Mouse (Mus musculus): ENCODE results near the gene Tuba4a. TPM values are rescaled to one million over a fixed set of nuclear protein-coding genes. Genes with fewer than 3 reads are reported as not detected.
A peak's percentile ranks its signal among the peaks of the same experiment; 100 is the strongest.
"Not testable (repeated sequence)": the region's sequence is repeated elsewhere in the genome, so short reads cannot be mapped to it uniquely, and the experiment has no call there.

Tuba4a gene
- polyA plus RNA-seq, 1 experiment from 2014 or later = 94.8 TPM

DNA sequence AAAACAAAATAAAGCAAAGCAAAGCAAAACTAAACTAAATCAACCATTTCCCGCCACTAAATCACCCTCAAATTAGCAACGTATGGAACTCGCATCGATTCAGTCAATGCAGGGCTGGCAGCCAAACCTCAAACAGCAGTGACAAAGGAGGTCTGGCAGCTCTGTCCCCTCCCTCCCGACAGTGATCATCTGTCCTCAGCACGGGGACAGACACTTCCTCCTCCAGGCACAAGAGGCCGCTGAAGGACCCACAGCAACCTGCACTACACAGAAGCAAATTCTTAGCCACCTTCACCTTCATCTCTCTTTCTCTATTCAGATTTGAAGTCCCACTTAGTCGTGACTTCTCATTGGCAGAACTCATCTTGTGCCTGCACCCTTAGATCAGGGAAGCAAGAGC, 14.9 kb upstream of the Tuba4a start:
- WGBS = under 1% methylated on average over 8 of the region's 8 CpGs
- peaks cover 20% of the 10 kb centered on the region for H3K4me1 ChIP-seq
- H3K9me3 ChIP-seq (replicated peaks) = no peaks in the 10 kb centered on the region
- 0 out of 2 replicates have a peak overlapping the region, but pooled peaks have one; percentile 15 for H3K4me2 ChIP-seq (replicated peaks)
- ATAC-seq (ENCODE audit: insufficient number of reproducible peaks, low FRiP score, low TSS enrichment, low read depth) = no peak
- no peak overlapping the region for H3K9ac ChIP-seq
- no peak overlapping the region for H3K4me3 ChIP-seq (replicated peaks)
- H3K27ac ChIP-seq (replicated peaks) = no peak overlapping the region
- peaks cover 4% of the 10 kb centered on the region; the same call in 1 of the 2 replicates for H3K36me3 ChIP-seq
- H3K27me3 ChIP-seq = no peaks in the 10 kb centered on the region

- peaks cover 20% of the 10 kb centered on the region for H3K4me1 ChIP-seq
- H3K9ac ChIP-seq; H3K27ac ChIP-seq (replicated peaks); H3K9me3 ChIP-seq (replicated peaks); H3K4me3 ChIP-seq (replicated peaks); H3K4me2 ChIP-seq (replicated peaks); H3K36me3 ChIP-seq; ATAC-seq (ENCODE audit: insufficient number of reproducible peaks, low FRiP score, low TSS enrichment, low read depth); H3K27me3 ChIP-seq: not testable (repeated sequence)
- 69% methylated on average over 4 of the region's 4 CpGs for WGBS
Measured at GRCm38 (mm10) chr1:75232489-75232888, 12.8 kb upstream of the Tuba4a start.

DNA sequence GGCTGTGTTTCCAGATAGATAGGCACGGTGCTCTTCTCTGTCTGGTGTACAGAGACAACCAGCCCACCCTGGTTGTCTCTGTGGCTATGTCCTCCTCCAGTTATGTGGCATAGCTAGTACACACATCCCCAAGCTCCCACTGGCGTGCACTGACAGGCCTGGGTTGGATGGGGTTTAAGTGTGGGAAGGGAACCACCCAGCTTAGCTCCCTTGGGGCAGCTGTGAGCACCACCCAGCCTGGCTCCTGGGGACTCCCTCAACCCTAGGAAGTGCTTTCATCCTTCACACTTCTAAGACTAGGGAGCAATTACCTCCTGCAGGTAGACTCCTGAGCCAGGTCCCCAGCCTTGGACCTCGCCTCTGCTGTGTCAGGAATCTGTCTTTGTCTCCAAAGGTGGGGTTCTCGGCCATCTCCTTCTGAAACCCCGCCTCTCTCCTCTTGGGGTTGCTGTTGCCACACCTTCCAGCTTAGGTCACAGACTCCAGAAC, 12.0 kb upstream of the Tuba4a start, which contains the start of gene A630095N17Rik:
A630095N17Rik (minus strand) TSS at position 439 of the 489 bp plus-strand sequence.
- H3K36me3 ChIP-seq = no peaks in the 10 kb centered on the region
- no peaks in the 10 kb centered on the region for H3K9me3 ChIP-seq (replicated peaks)
- no peak within 1 kb of the TSS for H3K9ac ChIP-seq
- H3K4me2 ChIP-seq (replicated peaks) = no peak within 1 kb of the TSS
- H3K4me1 ChIP-seq = peaks cover 13% of the 10 kb centered on the region
- H3K27me3 ChIP-seq = no peaks in the 10 kb centered on the region
- no peak for ATAC-seq (ENCODE audit: insufficient number of reproducible peaks, low FRiP score, low TSS enrichment, low read depth)
- 53% methylated on average over 5 of the region's 5 CpGs for WGBS
- H3K4me3 ChIP-seq (replicated peaks) = no peak within 1 kb of the TSS
- H3K27ac ChIP-seq (replicated peaks) = peak within 1 kb of the TSS; percentile 60

DNA sequence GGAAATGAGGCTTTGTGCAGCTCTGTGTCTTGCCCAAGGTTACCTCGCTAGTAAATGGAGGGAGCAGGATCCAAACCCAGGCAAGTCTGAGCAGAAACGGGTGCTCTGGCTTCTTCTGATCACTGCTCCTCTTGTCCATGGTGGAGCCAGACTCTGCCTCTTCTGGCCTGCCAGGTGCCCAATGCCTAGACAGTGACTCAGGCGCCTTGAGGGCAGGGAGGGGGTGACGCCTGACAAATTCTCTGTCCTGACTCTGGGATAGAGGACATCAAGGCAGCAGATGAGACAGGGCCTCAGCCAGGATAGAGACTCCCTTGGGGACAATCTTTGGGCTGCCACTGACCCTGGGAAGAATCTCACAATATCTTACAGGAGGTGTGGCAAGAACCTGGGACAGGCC, 11.6 kb upstream of the Tuba4a start:
- H3K27ac ChIP-seq (replicated peaks) = peak overlapping the region; percentile 60
- H3K4me1 ChIP-seq = peaks cover 10% of the 10 kb centered on the region; the same call in 1 of the 2 replicates
- no peak overlapping the region for H3K4me3 ChIP-seq (replicated peaks)
- WGBS = 68% methylated on average over 4 of the region's 4 CpGs
- no peak for ATAC-seq (ENCODE audit: insufficient number of reproducible peaks, low FRiP score, low TSS enrichment, low read depth)
- no peaks in the 10 kb centered on the region for H3K27me3 ChIP-seq
- no peaks in the 10 kb centered on the region for H3K9me3 ChIP-seq (replicated peaks)
- no peaks in the 10 kb centered on the region for H3K36me3 ChIP-seq
- no peak overlapping the region for H3K4me2 ChIP-seq (replicated peaks)
- no peak overlapping the region for H3K9ac ChIP-seq

DNA sequence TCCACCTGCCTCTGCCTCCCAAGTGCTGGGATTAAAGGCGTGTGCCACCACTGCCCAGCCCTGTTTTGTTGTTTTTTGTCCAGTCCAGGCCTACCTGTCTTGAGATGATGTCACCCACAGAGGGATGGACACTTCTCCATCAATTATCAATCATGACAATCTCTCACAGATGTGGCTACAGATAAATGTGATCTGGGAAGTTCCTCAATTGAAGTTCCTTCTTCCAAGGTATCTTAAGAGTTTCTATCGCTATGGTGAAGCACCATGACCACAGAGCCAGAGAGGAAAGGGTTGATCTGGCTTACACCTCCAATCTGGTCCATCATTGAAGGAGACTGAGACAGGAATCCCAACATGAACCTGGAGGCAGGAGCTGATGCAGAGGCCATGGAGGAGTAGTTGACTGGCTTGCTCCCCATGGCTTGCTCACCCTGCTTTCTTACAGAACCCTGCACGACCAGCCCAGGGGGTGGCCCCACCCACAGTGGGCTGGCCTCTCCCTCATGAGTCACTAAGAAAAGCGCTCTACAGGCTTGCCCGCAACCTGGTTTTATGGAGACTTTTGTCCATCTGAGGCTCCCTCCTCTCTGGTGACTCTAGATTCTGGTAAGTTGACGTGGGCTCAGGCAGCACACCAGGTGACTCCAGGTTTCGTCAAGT, 10.8 kb upstream of the Tuba4a start:
- H3K9me3 ChIP-seq (replicated peaks) = no peaks in the 10 kb centered on the region
- H3K27me3 ChIP-seq = no peaks in the 10 kb centered on the region
- 63% methylated on average over 7 of the region's 7 CpGs for WGBS
- 0 out of 2 replicates have a peak overlapping the region, but pooled peaks have one; percentile 60 for H3K27ac ChIP-seq (replicated peaks)
- no peak overlapping the region for H3K4me3 ChIP-seq (replicated peaks)
- no peak overlapping the region for H3K4me2 ChIP-seq (replicated peaks)
- no peak for ATAC-seq (ENCODE audit: insufficient number of reproducible peaks, low FRiP score, low TSS enrichment, low read depth)
- 0 out of 2 replicates have a peak, but pooled peaks cover 5% of the 10 kb centered on the region for H3K4me1 ChIP-seq
- no peak overlapping the region for H3K9ac ChIP-seq
- H3K36me3 ChIP-seq = no peaks in the 10 kb centered on the region

DNA sequence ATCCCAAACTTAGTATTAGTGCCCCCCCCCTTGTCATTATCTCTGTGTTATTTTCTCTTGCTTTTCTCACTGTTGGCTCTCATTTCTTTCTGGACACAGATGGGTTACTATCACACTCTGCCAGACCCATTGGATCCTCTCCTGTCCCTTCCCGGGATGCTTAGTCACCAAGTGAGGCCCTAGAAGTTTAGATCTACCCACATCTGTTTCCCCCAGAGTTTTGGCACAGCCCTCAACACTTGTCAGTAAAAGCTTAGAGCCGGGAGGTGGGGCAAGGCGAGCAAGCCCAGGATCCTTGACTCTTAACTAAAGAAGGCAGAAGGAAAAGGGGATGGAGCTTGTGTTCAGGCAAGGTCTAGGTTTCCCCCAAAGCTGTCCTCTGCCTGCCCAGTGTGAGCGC, 9.5 kb upstream of the Tuba4a start:
- H3K27ac ChIP-seq (replicated peaks) = no peak overlapping the region
- no peaks in the 10 kb centered on the region for H3K9me3 ChIP-seq (replicated peaks)
- no peak for ATAC-seq (ENCODE audit: insufficient number of reproducible peaks, low FRiP score, low TSS enrichment, low read depth)
- no peak overlapping the region for H3K4me3 ChIP-seq (replicated peaks)
- H3K4me1 ChIP-seq = no peaks in the 10 kb centered on the region
- H3K4me2 ChIP-seq (replicated peaks) = no peak overlapping the region
- H3K27me3 ChIP-seq = no peaks in the 10 kb centered on the region
- no peak overlapping the region for H3K9ac ChIP-seq
- 56% methylated on average over 4 of the region's 4 CpGs for WGBS
- no peaks in the 10 kb centered on the region for H3K36me3 ChIP-seq

GRCm38 (mm10) chr1:75227653-75228052, 8.0 kb upstream of the Tuba4a start:
- H3K9me3 ChIP-seq (replicated peaks) = no peaks in the 10 kb centered on the region
- no peak overlapping the region for H3K27ac ChIP-seq (replicated peaks)
- H3K4me1 ChIP-seq = no peaks in the 10 kb centered on the region
- H3K9ac ChIP-seq = no peak overlapping the region
- no peaks in the 10 kb centered on the region for H3K36me3 ChIP-seq
- no peaks in the 10 kb centered on the region for H3K27me3 ChIP-seq
- H3K4me3 ChIP-seq (replicated peaks) = no peak overlapping the region
- WGBS = 65% methylated on average over 1 of the region's 1 CpGs
- no peak for ATAC-seq (ENCODE audit: insufficient number of reproducible peaks, low FRiP score, low TSS enrichment, low read depth)
- no peak overlapping the region for H3K4me2 ChIP-seq (replicated peaks)

GRCm38 (mm10) chr1:75226138-75226537, 6.5 kb upstream of the Tuba4a start:
- no peak overlapping the region for H3K27ac ChIP-seq (replicated peaks)
- no peak for ATAC-seq (ENCODE audit: insufficient number of reproducible peaks, low FRiP score, low TSS enrichment, low read depth)
- H3K9ac ChIP-seq = no peak overlapping the region
- H3K36me3 ChIP-seq = no peaks in the 10 kb centered on the region
- 42% methylated on average over 2 of the region's 2 CpGs for WGBS
- peaks cover 7% of the 10 kb centered on the region for H3K27me3 ChIP-seq
- H3K4me3 ChIP-seq (replicated peaks) = no peak overlapping the region
- no peaks in the 10 kb centered on the region for H3K9me3 ChIP-seq (replicated peaks)
- H3K4me1 ChIP-seq = no peaks in the 10 kb centered on the region
- no peak overlapping the region for H3K4me2 ChIP-seq (replicated peaks)

DNA sequence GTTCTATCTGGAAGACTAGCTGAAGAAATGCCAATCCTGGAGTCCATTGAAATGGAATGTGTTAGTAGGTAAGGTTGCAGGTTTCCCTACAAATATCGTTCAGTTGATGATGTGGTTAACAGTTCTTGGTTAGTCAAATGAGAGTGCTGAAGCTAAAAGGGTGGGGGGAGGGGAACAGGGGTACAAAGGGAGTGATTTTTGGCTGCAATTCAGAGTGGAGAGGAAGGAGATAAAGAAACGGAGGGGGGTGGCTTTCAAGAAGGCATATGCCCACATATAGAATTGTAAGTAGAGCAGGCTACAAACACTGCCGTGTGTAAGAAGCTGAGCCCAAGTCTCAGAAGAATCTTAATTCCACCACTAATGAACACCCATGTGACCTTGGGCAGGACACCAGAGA, 5.8 kb upstream of the Tuba4a start:
- H3K9ac ChIP-seq = no peak overlapping the region
- H3K27me3 ChIP-seq = peaks cover 14% of the 10 kb centered on the region
- H3K4me1 ChIP-seq = no peaks in the 10 kb centered on the region
- no peaks in the 10 kb centered on the region for H3K9me3 ChIP-seq (replicated peaks)
- H3K4me2 ChIP-seq (replicated peaks) = no peak overlapping the region
- 64% methylated on average over 3 of the region's 3 CpGs for WGBS
- ATAC-seq (ENCODE audit: insufficient number of reproducible peaks, low FRiP score, low TSS enrichment, low read depth) = no peak
- H3K36me3 ChIP-seq = no peaks in the 10 kb centered on the region
- no peak overlapping the region for H3K27ac ChIP-seq (replicated peaks)
- H3K4me3 ChIP-seq (replicated peaks) = no peak overlapping the region

GRCm38 (mm10) chr1:75223532-75223931, 3.9 kb upstream of the Tuba4a start:
- no peaks in the 10 kb centered on the region for H3K9me3 ChIP-seq (replicated peaks)
- peaks cover 33% of the 10 kb centered on the region for H3K27me3 ChIP-seq
- H3K9ac ChIP-seq = no peak overlapping the region
- 64% methylated on average over 6 of the region's 6 CpGs for WGBS
- H3K27ac ChIP-seq (replicated peaks) = no peak overlapping the region
- H3K36me3 ChIP-seq = no peaks in the 10 kb centered on the region
- no peak overlapping the region for H3K4me3 ChIP-seq (replicated peaks)
- no peak for ATAC-seq (ENCODE audit: insufficient number of reproducible peaks, low FRiP score, low TSS enrichment, low read depth)
- no peak overlapping the region for H3K4me2 ChIP-seq (replicated peaks)
- H3K4me1 ChIP-seq = peaks cover 12% of the 10 kb centered on the region

DNA sequence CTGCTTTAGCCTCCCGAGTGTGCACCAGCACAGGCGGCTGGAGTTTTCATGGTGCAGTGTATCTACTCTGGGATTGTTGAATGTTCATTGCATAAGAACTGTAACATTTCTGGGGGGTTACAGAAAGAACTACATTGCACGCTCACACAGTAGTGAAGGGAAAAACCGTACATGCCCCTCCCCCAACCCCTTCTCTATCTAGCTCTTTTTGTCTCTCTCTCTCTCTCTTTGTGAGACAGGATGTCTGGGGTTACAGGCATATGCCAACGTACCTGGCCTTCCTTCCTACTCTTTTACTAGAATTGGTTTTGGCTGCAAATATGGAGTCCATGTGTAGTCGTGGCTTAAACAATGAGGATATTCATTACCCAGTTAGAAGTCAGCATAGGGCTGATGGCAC, 3.3 kb upstream of the Tuba4a start:
- 63% methylated on average over 6 of the region's 6 CpGs for WGBS
- H3K27me3 ChIP-seq = peaks cover 39% of the 10 kb centered on the region

GRCm38 (mm10) chr1:75221538-75221937, 1.9 kb upstream of the Tuba4a start:
- no peak for ATAC-seq (ENCODE audit: insufficient number of reproducible peaks, low FRiP score, low TSS enrichment, low read depth)
- Histone ChIP-seq H3K4me1 (peaks cover 18% of the 10 kb centered on the region), H3K27me3 (peaks cover 51% of the 10 kb centered on the region), H3K9ac (no peak overlapping the region), H3K4me2 (replicated peaks) (no peak overlapping the region), H3K9me3 (replicated peaks) (no peaks in the 10 kb centered on the region), H3K36me3 (no peaks in the 10 kb centered on the region), H3K27ac (replicated peaks) (no peak overlapping the region), H3K4me3 (replicated peaks) (no peak overlapping the region)
- 71% methylated on average over 3 of the region's 3 CpGs for WGBS

More for the DNA sequence above, 3.3 kb upstream of the Tuba4a start:
- Histone ChIP-seq H3K9me3 (replicated peaks) (no peaks in the 10 kb centered on the region), H3K4me1 (peaks cover 18% of the 10 kb centered on the region), H3K4me2 (replicated peaks) (no peak overlapping the region), H3K9ac (no peak overlapping the region), H3K27ac (replicated peaks) (no peak overlapping the region), H3K36me3 (no peaks in the 10 kb centered on the region), H3K4me3 (replicated peaks) (no peak overlapping the region)
- ATAC-seq (ENCODE audit: insufficient number of reproducible peaks, low FRiP score, low TSS enrichment, low read depth) = no peak
